Mouse (Mus musculus) megakaryocyte, embryonic 14.5 days (primary cell): ENCODE results near the gene Ctps2. TPM values are rescaled to one million over a fixed set of nuclear protein-coding genes. Genes with fewer than 3 reads are reported as not detected.
"Not testable (repeated sequence)": the region's sequence is repeated elsewhere in the genome, so short reads cannot be mapped to it uniquely, and the experiment has no call there.

Source experiments
- H3K27me3 ChIP-seq: replicated peaks from 2 replicates; pipeline ENCODE3; 2012; ENCODE audit warnings: inconsistent platforms
- H3K36me3 ChIP-seq: replicated peaks from 2 replicates; pipeline ENCODE3; 2012; ENCODE audit warnings: low read length, inconsistent platforms, mixed read lengths
- H3K4me1 ChIP-seq: 2 replicates; pipeline ENCODE4 v1.6.1; 2012; ENCODE audit warnings: inconsistent platforms
- H3K4me3 ChIP-seq: replicated peaks from 2 replicates; pipeline ENCODE3; 2012; ENCODE audit warnings: moderate library complexity, mild to moderate bottlenecking, inconsistent platforms
- H3K9me3 ChIP-seq: 2 replicates; pipeline ENCODE4 v1.6.1; 2012; ENCODE audit warnings: inconsistent platforms
- FLI1 ChIP-seq: IDR thresholded peaks from 2 replicates; pipeline ENCODE4 v1.6.1; 2012; ENCODE audit warnings: low read length, inconsistent platforms, mixed read lengths
- GATA1 ChIP-seq: IDR thresholded peaks from 3 replicates; pipeline ENCODE4 v1.6.1; 2012; ENCODE audit warnings: mixed read lengths, low read length, inconsistent platforms, borderline replicate concordance
- polyA plus RNA-seq: library from polyadenylated mRNA; stranded (reverse); fragments of >175 nt; gene quantifications from 2 replicates; pipeline ENCODE4 v1.2.3, GENCODE M21; 2012; ENCODE audit warnings: low replicate concordance; ENCODE audit not compliant: insufficient read depth

Ctps2 gene
- polyA plus RNA-seq = 2.9 TPM in 1 of 2 replicates, not detected in the other

DNA sequence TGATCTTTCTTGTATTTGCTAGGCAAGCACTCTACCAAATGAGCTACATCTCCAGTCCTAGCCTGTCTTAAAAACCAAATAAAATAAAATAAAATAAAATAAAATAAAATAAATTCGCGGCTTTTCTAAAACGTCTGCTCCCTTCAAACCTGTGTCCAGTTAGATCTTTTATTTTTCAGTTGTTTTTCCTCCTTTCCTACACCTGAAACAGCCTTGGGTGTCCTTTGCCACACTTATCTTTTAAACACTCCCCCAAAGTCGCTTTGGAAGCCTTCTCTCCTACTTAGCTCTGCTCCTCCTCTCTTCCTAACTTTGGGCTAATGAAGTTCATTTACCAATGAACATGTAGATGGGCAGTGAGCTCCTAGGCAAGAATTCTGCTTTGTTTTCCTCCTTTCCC, at the start of gene Ctps2:
Gene Ctps2 (plus strand): TSS at position 301 of the 400 bp plus-strand sequence.
- TF ChIP-seq FLI1 = no peak
- TF ChIP-seq GATA1 = no peak
- H3K4me1 ChIP-seq = peaks cover 3% of the 10 kb centered on the region; the same call in 1 of the 2 replicates
- peaks cover 14% of the 10 kb centered on the region for H3K36me3 ChIP-seq
- peaks cover 3% of the 10 kb centered on the region for H3K27me3 ChIP-seq
- H3K9me3 ChIP-seq = no peaks in the 10 kb centered on the region
- H3K4me3 ChIP-seq = peak within 1 kb of the TSS; percentile 96

GRCm38 (mm10) chrX:162868294-162868965, 32.6 kb upstream of the Ctps2 start:
- Histone ChIP-seq H3K9me3 (no peaks in the 10 kb centered on the region), H3K36me3 (peaks cover 89% of the 10 kb centered on the region), H3K4me3 (no peak overlapping the region), H3K27me3 (peaks cover 2% of the 10 kb centered on the region), H3K4me1 (no peaks in the 10 kb centered on the region)
- no peak for TF ChIP-seq GATA1
- no peak for TF ChIP-seq FLI1

DNA sequence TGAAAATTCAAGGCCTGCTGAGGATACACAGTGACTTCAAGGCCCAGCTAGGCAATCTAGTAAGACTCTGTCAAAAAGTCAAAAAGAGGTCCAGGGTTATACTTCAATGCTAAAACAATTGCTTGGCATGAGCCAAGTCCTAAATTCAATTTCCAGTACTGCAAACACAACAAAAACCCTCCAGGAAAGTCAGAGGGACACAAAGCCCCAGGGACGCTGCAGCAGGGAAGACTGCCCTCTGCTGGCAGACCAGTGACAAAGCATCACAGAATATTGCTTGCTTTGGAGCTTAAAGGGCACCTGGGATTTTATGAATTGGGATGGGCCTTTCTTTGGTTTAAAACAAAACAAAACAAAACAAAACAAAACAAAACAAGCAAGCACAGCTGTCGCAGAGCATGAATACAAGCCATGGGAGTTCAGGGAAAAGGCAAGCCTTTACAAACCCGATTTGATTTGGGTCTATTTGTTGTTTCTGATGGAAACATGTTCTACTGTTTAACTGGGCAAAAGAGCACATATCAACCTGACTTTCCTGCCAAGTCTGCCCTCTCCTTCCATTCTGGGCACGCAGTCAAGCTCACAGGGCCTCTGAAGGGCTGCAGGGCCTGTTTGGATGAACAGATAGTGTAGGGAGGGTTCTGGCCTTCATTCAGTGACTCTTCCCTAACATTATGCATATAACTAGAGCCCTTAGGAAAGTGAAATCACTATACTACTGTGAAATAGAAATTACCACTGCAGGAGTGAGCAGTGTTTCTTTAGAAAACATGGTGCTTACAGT, 29.1 kb upstream of the Ctps2 start:
- Histone ChIP-seq H3K4me1 (no peaks in the 10 kb centered on the region), H3K9me3 (no peaks in the 10 kb centered on the region), H3K27me3 (peaks cover 2% of the 10 kb centered on the region), H3K36me3 (peaks cover 75% of the 10 kb centered on the region), H3K4me3 (no peak overlapping the region)
- TF ChIP-seq GATA1 (no peak), FLI1 (no peak)

GRCm38 (mm10) chrX:162873761-162874160, 27.3 kb upstream of the Ctps2 start:
- Histone ChIP-seq H3K27me3 (peaks cover 2% of the 10 kb centered on the region), H3K36me3 (peaks cover 73% of the 10 kb centered on the region), H3K9me3 (no peaks in the 10 kb centered on the region), H3K4me3 (no peak overlapping the region), H3K4me1 (no peaks in the 10 kb centered on the region)
- TF ChIP-seq FLI1 (no peak), GATA1 (no peak)

DNA sequence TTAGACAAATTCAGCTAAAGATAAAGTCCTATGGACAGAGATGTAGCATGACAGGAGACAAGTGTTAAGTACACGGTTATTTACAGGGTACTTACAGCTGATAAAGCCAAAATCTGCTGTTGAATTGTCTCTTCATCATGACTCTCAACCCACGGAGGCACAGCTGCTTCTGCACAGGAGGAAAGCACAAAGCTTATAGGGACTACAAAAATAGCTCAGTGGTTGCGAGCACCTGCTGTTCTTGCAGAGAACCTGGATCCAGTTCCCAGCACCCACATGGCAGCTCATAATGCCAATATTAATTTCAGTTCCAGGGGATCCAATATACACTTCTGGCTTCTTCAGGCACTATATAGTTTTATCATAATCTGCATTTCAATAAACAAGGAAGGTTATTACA, 22.8 kb upstream of the Ctps2 start:
- H3K27me3 ChIP-seq = no peaks in the 10 kb centered on the region
- peaks cover under 1% of the 10 kb centered on the region for H3K4me1 ChIP-seq
- no peak overlapping the region for H3K4me3 ChIP-seq
- H3K36me3 ChIP-seq = peaks cover 65% of the 10 kb centered on the region
- TF ChIP-seq FLI1 (no peak), GATA1 (no peak)
- H3K9me3 ChIP-seq = no peaks in the 10 kb centered on the region

- H3K4me3 ChIP-seq = peak within 1 kb of the TSS; percentile 95
- no peaks in the 10 kb centered on the region for H3K9me3 ChIP-seq
- H3K4me1 ChIP-seq = peaks cover 27% of the 10 kb centered on the region
- TF ChIP-seq GATA1 = no peak
- TF ChIP-seq FLI1 = no peak
- peaks cover 3% of the 10 kb centered on the region for H3K36me3 ChIP-seq
- H3K27me3 ChIP-seq = peaks cover 5% of the 10 kb centered on the region
Observed at GRCm38 (mm10) chrX:162887931-162888511, 13.0 kb upstream of the Ctps2 start, which contains the start of gene Syap1. Gene Syap1, minus strand, starts transcription at chrX:162888447.

- H3K4me1 ChIP-seq = peaks cover 22% of the 10 kb centered on the region
- H3K27me3 ChIP-seq, H3K36me3 ChIP-seq, H3K9me3 ChIP-seq, H3K4me3 ChIP-seq: not testable (repeated sequence)
Observed at GRCm38 (mm10) chrX:162888575-162889223, 12.3 kb upstream of the Ctps2 start.

- no peak for TF ChIP-seq GATA1
- no peak for TF ChIP-seq FLI1
- Histone ChIP-seq H3K36me3 (peaks cover 16% of the 10 kb centered on the region), H3K27me3 (peaks cover 3% of the 10 kb centered on the region), H3K9me3 (no peaks in the 10 kb centered on the region), H3K4me3 (peak overlapping the region; percentile 96), H3K4me1 (peaks cover 3% of the 10 kb centered on the region; the same call in 1 of the 2 replicates)
Observed at GRCm38 (mm10) chrX:162901371-162902039, 467 bp downstream of the Ctps2 start.

GRCm38 (mm10) chrX:162902040-162902734, 1.1 kb downstream of the Ctps2 start:
- H3K4me1 ChIP-seq = peaks cover 3% of the 10 kb centered on the region; the same call in 1 of the 2 replicates
- H3K4me3 ChIP-seq = peak overlapping the region; percentile 96
- H3K27me3 ChIP-seq = peaks cover 3% of the 10 kb centered on the region
- no peaks in the 10 kb centered on the region for H3K9me3 ChIP-seq
- no peak for TF ChIP-seq FLI1
- peaks cover 18% of the 10 kb centered on the region for H3K36me3 ChIP-seq
